Mouse (Mus musculus): ENCODE data around the gene Scgb1b11.
"Not testable (repeated sequence)": the region's sequence is repeated elsewhere in the genome, so short reads cannot be mapped to it uniquely, and the experiment has no call there.

Gene Scgb1b11

GRCm38 (mm10) chr7:32222540-32222939 lies at the start of gene Scgb1b11:
Gene Scgb1b11 (plus strand): TSS chr7:32222840.
- DNase-seq, result not testable (repeated sequence)

DNA sequence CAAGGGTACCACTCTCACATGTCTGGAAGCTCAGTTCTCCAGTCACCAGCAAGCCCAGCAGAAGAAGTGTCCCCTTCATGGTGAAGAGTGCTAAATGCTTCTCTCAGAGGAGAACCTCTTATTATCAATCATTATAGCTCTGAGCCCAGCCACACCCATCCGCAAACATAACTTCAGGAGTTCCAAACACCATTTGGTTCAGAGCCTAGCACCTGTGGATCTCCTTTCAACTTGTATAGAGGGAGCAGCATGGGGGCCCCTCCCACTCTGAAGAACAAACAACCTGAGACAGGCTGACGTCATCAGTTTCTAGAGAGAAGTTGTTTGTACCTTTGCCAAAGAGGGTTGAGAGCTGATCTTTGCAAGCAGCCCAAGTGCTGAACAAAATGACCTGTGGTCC lies 11.6 kb upstream of the Scgb1b11 start, which contains the start of gene Scgb2b11:
Scgb2b11 (minus strand) TSS at position 101 of the 400 bp plus-strand sequence.
- not testable (repeated sequence) for DNase-seq

Data from lung, postnatal 4 days (tissue).